Mouse (Mus musculus): ENCODE data around the gene Zfp831. TPM values are rescaled to one million over a fixed set of nuclear protein-coding genes. Genes with fewer than 3 reads are reported as not detected.

Gene Zfp831
- total and polyA plus RNA-seq, 3 experiments: 1.4 to 4.1 TPM; not detected in 1

GRCm38 (mm10) chr2:174609892-174610291 is 33.4 kb upstream of the Zfp831 start:
- DNase-seq (ENCODE audit: low read depth, low spot score): no peak
- no peaks in the 10 kb centered on the region for H3K9me3 ChIP-seq (replicated peaks; ENCODE audit: insufficient read depth, low read length)
- no peak for TF ChIP-seq NELFE (IDR thresholded peaks at IDR 0.05; ENCODE audit: low read depth, low read length)
- no peak for TF ChIP-seq MAX (IDR thresholded peaks at IDR 0.05; ENCODE audit: low read length)
- TF ChIP-seq MYC (IDR thresholded peaks at IDR 0.05; ENCODE audit: low read depth, low read length): no peak
- no peak for TF ChIP-seq EP300 (IDR thresholded peaks at IDR 0.05; ENCODE audit: low read depth in 1 of 2, low read length in 2 of 2)
- no peak for TF ChIP-seq CTCF (IDR thresholded peaks at IDR 0.05 in 2 of 3, conservative IDR thresholded peaks at IDR 0.05 in 1 of 3; ENCODE audit: control insufficient read depth in 1 of 3, insufficient read depth in 1 of 3, low read depth in 2 of 3, low read length in 3 of 3, poor library complexity in 1 of 3, severe bottlenecking in 1 of 3)
- no peak for TF ChIP-seq MAZ (IDR thresholded peaks at IDR 0.05; ENCODE audit: low read depth, low read length)
- no peak for TF ChIP-seq MYB (IDR thresholded peaks at IDR 0.05; ENCODE audit: low read depth, low read length)
- no peak for TF ChIP-seq E2F4 (IDR thresholded peaks at IDR 0.05; ENCODE audit: borderline replicate concordance, low read depth, low read length)
- no peak for TF ChIP-seq GABPA (IDR thresholded peaks at IDR 0.05; ENCODE audit: low read depth, low read length)
- no peak for TF ChIP-seq NRF1 (IDR thresholded peaks at IDR 0.05; ENCODE audit: insufficient read depth, low read depth, low read length, poor library complexity, severe bottlenecking)
- TF ChIP-seq SMC3 (IDR thresholded peaks at IDR 0.05; ENCODE audit: low read depth, low read length): no peak
- no peak for TF ChIP-seq USF2 (IDR thresholded peaks at IDR 0.05; ENCODE audit: borderline replicate concordance in 1 of 2, insufficient read depth in 1 of 2, low read depth in 1 of 2, low read length in 2 of 2)
- H3K27ac ChIP-seq (ENCODE audit: control insufficient read depth, low read depth, low read length): no peak overlapping the region
- H3K9ac ChIP-seq (ENCODE audit: control insufficient read depth, low read depth, low read length, poor library complexity, severe bottlenecking): no peak overlapping the region
- H3K36me3 ChIP-seq (ENCODE audit: control insufficient read depth in 1 of 2, insufficient read depth in 2 of 2, low read length in 2 of 2): peaks cover 0 to 21% of the 10 kb centered on the region in 2 experiments; a peak in 2 of 4 replicates
- peaks cover 11 to 19% of the 10 kb centered on the region in 2 experiments for H3K4me1 ChIP-seq (ENCODE audit: control insufficient read depth in 1 of 2, insufficient read depth in 2 of 2, low read length in 2 of 2)
- no peaks in the 10 kb centered on the region for H3K27me3 ChIP-seq (ENCODE audit: control insufficient read depth in 1 of 2, insufficient read depth in 2 of 2, low read length in 2 of 2)
- no peak overlapping the region for H3K4me3 ChIP-seq (ENCODE audit: control insufficient read depth in 1 of 2, insufficient read depth in 1 of 2, low read depth in 2 of 2, low read length in 2 of 2)
- no peaks in the 10 kb centered on the region for H3K79me2 ChIP-seq (ENCODE audit: control insufficient read depth, insufficient read depth, low read length, poor library complexity)

- peak; percentile 38 for DNase-seq (ENCODE audit: low read depth, low spot score)
- Histone ChIP-seq H3K9me3 (replicated peaks; ENCODE audit: insufficient read depth, low read length) (no peaks in the 10 kb centered on the region), H3K79me2 (ENCODE audit: control insufficient read depth, insufficient read depth, low read length, poor library complexity) (no peaks in the 10 kb centered on the region), H3K9ac (ENCODE audit: control insufficient read depth, low read depth, low read length, poor library complexity, severe bottlenecking) (no peak overlapping the region), H3K36me3 (ENCODE audit: control insufficient read depth in 1 of 2, insufficient read depth in 2 of 2, low read length in 2 of 2) (peaks cover 0 to 28% of the 10 kb centered on the region in 2 experiments; a peak in 2 of 4 replicates), H3K27me3 (ENCODE audit: control insufficient read depth in 1 of 2, insufficient read depth in 2 of 2, low read length in 2 of 2) (no peaks in the 10 kb centered on the region), H3K27ac (ENCODE audit: control insufficient read depth, low read depth, low read length) (no peak overlapping the region), H3K4me3 (ENCODE audit: control insufficient read depth in 1 of 2, insufficient read depth in 1 of 2, low read depth in 2 of 2, low read length in 2 of 2) (no peak overlapping the region), H3K4me1 (ENCODE audit: control insufficient read depth in 1 of 2, insufficient read depth in 2 of 2, low read length in 2 of 2) (peaks cover 17 to 33% of the 10 kb centered on the region in 2 experiments)
- TF ChIP-seq CHD1 (IDR thresholded peaks at IDR 0.05; ENCODE audit: low read depth, low read length) (no peak), HCFC1 (IDR thresholded peaks at IDR 0.05; ENCODE audit: low read depth, low read length) (no peak), MAX (IDR thresholded peaks at IDR 0.05; ENCODE audit: low read length) (no peak), E2F4 (IDR thresholded peaks at IDR 0.05; ENCODE audit: borderline replicate concordance, low read depth, low read length) (no peak), TCF12 (IDR thresholded peaks at IDR 0.05; ENCODE audit: low read depth, low read length) (no peak), KAT2A (conservative IDR thresholded peaks at IDR 0.05; ENCODE audit: low read depth, low read length) (no peak), TBP (IDR thresholded peaks at IDR 0.05; ENCODE audit: low read depth, low read length) (no peak), ZNF384 (IDR thresholded peaks at IDR 0.05; ENCODE audit: low read depth, low read length) (no peak), MYC (IDR thresholded peaks at IDR 0.05; ENCODE audit: low read depth, low read length) (no peak), EP300 (IDR thresholded peaks at IDR 0.05; ENCODE audit: low read depth in 1 of 2, low read length in 2 of 2) (no peak), SIN3A (IDR thresholded peaks at IDR 0.05; ENCODE audit: low read length) (no peak), ZMIZ1 (IDR thresholded peaks at IDR 0.05; ENCODE audit: low read depth, low read length) (no peak), MYB (IDR thresholded peaks at IDR 0.05; ENCODE audit: low read depth, low read length) (no peak), BHLHE40 (IDR thresholded peaks at IDR 0.05; ENCODE audit: borderline replicate concordance, low read depth, low read length) (no peak), POLR2A (IDR thresholded peaks at IDR 0.05; ENCODE audit: control insufficient read depth in 1 of 2, insufficient read depth in 1 of 2, low read depth in 1 of 2, low read length in 2 of 2, poor library complexity in 1 of 2) (no peak), POLR2AphosphoS5 (IDR thresholded peaks at IDR 0.05; ENCODE audit: borderline replicate concordance, low read depth, low read length) (no peak), USF2 (IDR thresholded peaks at IDR 0.05; ENCODE audit: borderline replicate concordance in 1 of 2, insufficient read depth in 1 of 2, low read depth in 1 of 2, low read length in 2 of 2) (no peak), MAFK (IDR thresholded peaks at IDR 0.05; ENCODE audit: borderline replicate concordance, low read depth, low read length) (no peak)
Measured at GRCm38 (mm10) chr2:174612386-174613063, 30.8 kb upstream of the Zfp831 start.
